8 mouse cellular contexts compared by ENCODE assay signal in genomic region chr2:117119291-117120245, GRCm38 (mm10). TPM values are rescaled to one million over a fixed set of nuclear protein-coding genes. Genes with fewer than 3 reads are reported as not detected.
DNase-seq lines count a peak whose midpoint lies in the region; ATAC-seq lines count a peak whose summit lies in the region.

No protein-coding gene starts in this region.

- H3K36me3 ChIP-seq in intestine, embryonic 14.5 days (ENCODE audit: control insufficient read depth, insufficient read depth, low read length): no peaks in the 10 kb centered on the region
- H3K36me3 ChIP-seq in megakaryocyte, embryonic 14.5 days (replicated peaks; ENCODE audit: low read length): no peaks in the 10 kb centered on the region

- peaks cover 9% of the 10 kb centered on the region for H3K4me1 ChIP-seq in intestine, embryonic 14.5 days (replicated peaks; ENCODE audit: control insufficient read depth, insufficient read depth, low read length)
- peaks cover 22% of the 10 kb centered on the region for H3K4me1 ChIP-seq in megakaryocyte, embryonic 14.5 days

- peak overlapping the region; percentile 95 for H3K4me3 ChIP-seq in intestine, embryonic 14.5 days (ENCODE audit: low read depth, low read length)
- peak overlapping the region; percentile 98 for H3K4me3 ChIP-seq in megakaryocyte, embryonic 14.5 days (replicated peaks)

- DNase-seq in adrenal gland, adult 2 months: peak; percentile 87
- peak; percentile 85 for DNase-seq in embryo, embryonic 10.5 days (ENCODE audit: low spot score)
- DNase-seq in gastrocnemius, postnatal 25 days: peak; percentile 75
- DNase-seq in intestine, embryonic 14.5 days (ENCODE audit: low spot score): peak; percentile 87
- DNase-seq in left cerebral cortex, postnatal 10 days (ENCODE audit: extremely low spot score in 1 of 2, low spot score in 2 of 2): peak; percentile 69 to 91
- DNase-seq in right cerebral cortex, postnatal 25 days: peak; percentile 80
- peak; percentile 74 for DNase-seq in yolk sac, embryonic 10.5 days (ENCODE audit: low spot score)

- peak; percentile 29 for ATAC-seq in intestine, embryonic 14.5 days (replicated peaks; ENCODE audit: low FRiP score, low TSS enrichment, low read depth)

- peak overlapping the region; percentile 96 for H3K9ac ChIP-seq in intestine, embryonic 14.5 days (ENCODE audit: low read length)

- no peaks in the 10 kb centered on the region for H3K9me3 ChIP-seq in intestine, embryonic 14.5 days (ENCODE audit: control insufficient read depth, low read length)
- no peaks in the 10 kb centered on the region for H3K9me3 ChIP-seq in megakaryocyte, embryonic 14.5 days

- WGBS in intestine, embryonic 14.5 days: 6% methylated on average over 30 of the region's 30 CpGs

- peak overlapping the region; percentile 99 for H3K27ac ChIP-seq in intestine, embryonic 14.5 days (ENCODE audit: low read depth)

- intact Hi-C loops in left cerebral cortex, postnatal 10 days (cut with DNase I): loop anchor here (1.0 to 5.0 kb wide), 5 partner anchors 63 to 217 kb away; no protein-coding TSS in a partner anchor

- H3K4me2 ChIP-seq in intestine, embryonic 14.5 days (ENCODE audit: low read length): peak overlapping the region; percentile 54

- H3K27me3 ChIP-seq in intestine, embryonic 14.5 days (replicated peaks; ENCODE audit: control insufficient read depth, insufficient read depth, low read length): no peaks in the 10 kb centered on the region
- no peaks in the 10 kb centered on the region for H3K27me3 ChIP-seq in megakaryocyte, embryonic 14.5 days (replicated peaks)

RNA-seq across cellular contexts. Expression of gene Spred1, which starts 1.6 kb away (rescaled TPM):
- total RNA-seq in adrenal gland, adult 2 months (2021): 100 to 1,000 TPM in 1 of 2 experiments, 10 to 100 TPM in 1; 58.3 to 113 TPM
- 11.3 and 22.6 TPM in 2 replicates for polyA plus RNA-seq in adrenal gland, adult 2 months (2012; rRNA removed)
- total RNA-seq in gastrocnemius, postnatal 25 days (2021): 1 to 10 TPM; 8.3 to 9.0 TPM
- polyA plus RNA-seq in intestine, embryonic 14.5 days (2014; fragmentation: Nextera tagmentation; extraction: Ambion mirVana): 14.0 and 15.3 TPM in 2 replicates
- total RNA-seq in left cerebral cortex, postnatal 10 days (2021): 10 to 100 TPM; 71.8 to 73.6 TPM
- 0.75 and 0.89 TPM in 2 replicates for polyA plus RNA-seq in megakaryocyte, embryonic 14.5 days (2012; ENCODE audit: insufficient read depth, low replicate concordance)

Comparison
In these comparisons a context has a peak if more than half of its experiments do, and no peak if none do; other contexts are left out.
1. Peak in every context shown above with its lines: DNase-seq, ATAC-seq, H3K4me3 ChIP-seq and H3K27ac ChIP-seq.
2. RNA of gene Spred1, which starts 1.6 kb away (total RNA-seq): 58.3 to 113 TPM in adrenal gland, adult 2 months and 71.8 to 73.6 TPM in left cerebral cortex, postnatal 10 days; 8.3 to 9.0 TPM in gastrocnemius, postnatal 25 days; every median in the first group is over 4 times any median in the second.